Comparison of ENCODE assay signal across 8 mouse cellular contexts in the genomic region with DNA sequence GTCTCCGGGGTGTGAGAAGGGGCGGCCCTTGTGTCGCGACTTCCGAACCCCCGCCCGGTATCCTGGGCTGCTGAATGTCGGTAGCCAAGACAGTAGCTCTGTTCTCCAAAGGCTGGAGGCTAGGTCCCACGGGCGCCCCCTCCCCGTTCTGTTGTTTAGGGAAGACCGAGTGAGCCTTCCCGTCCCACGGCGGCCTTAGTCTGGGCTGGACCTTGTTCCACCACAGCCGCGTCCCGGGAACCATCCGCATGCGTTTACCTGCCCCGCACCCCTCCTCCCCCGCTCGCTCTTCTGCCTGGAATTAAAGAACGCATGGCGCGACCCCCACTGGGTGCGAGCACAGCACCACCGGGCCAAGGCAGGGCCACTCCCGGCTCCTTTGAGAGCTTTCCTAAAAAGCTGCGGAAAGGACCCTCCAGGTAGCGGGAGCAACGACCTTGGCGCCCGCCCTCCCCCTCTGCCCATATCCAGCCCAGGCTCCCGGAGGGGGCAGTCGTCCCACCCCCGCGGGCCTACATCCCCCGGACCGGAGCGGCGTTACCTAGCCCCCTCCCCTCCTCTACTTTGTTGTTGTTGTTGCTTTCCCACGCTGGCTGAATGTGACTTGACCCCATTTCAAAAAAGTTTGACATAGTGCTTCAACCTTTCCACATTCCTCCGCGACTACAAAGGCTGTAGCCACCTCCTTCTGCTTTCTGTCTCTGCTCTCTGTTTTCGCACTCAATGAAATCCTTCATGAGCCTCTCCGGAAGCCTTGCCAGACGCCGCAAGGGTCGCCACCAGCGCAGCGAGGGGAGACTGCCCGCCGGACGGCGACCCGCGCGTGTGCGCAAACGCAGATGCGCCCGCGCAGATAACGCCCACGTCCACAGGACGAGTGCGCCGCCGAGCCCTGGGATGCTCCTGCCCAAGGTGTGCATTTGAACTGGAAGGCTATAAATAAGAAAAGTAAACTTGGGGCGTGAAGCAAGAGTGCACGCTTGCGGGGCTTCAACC.
DNase-seq lines count a peak whose midpoint lies in the region; ATAC-seq lines count a peak whose summit lies in the region.

No protein-coding gene starts in this region.

- peak overlapping the region; percentile 99 for H3K4me2 ChIP-seq in lung, embryonic 16.5 days (ENCODE audit: low read depth, low read length)
- peak overlapping the region; percentile 100 for H3K4me2 ChIP-seq in heart, embryonic 12.5 days
- peak overlapping the region; percentile 97 for H3K4me2 ChIP-seq in neural tube, embryonic 11.5 days (ENCODE audit: low read depth)

- peak; percentile 49 for ATAC-seq in lung, embryonic 16.5 days (ENCODE audit: low read depth)
- ATAC-seq in heart, embryonic 12.5 days (ENCODE audit: insufficient number of reproducible peaks, low FRiP score), result peak; percentile 66
- peak; percentile 43 for ATAC-seq in neural tube, embryonic 11.5 days (ENCODE audit: insufficient read depth, low FRiP score, low TSS enrichment)

- no peak overlapping the region for H3K27ac ChIP-seq in lung, embryonic 16.5 days (ENCODE audit: low read length)
- H3K27ac ChIP-seq in heart, embryonic 12.5 days (ENCODE audit: poor library complexity, severe bottlenecking), result no peak overlapping the region
- H3K27ac ChIP-seq in neural tube, embryonic 11.5 days (ENCODE audit: low read depth, low read length), result no peak overlapping the region

- H3K36me3 ChIP-seq in lung, embryonic 16.5 days (ENCODE audit: control insufficient read depth, insufficient read depth, low read length), result no peaks in the 10 kb centered on the region
- no peaks in the 10 kb centered on the region for H3K36me3 ChIP-seq in heart, embryonic 12.5 days
- H3K36me3 ChIP-seq in neural tube, embryonic 11.5 days (ENCODE audit: control insufficient read depth, insufficient read depth, low read length), result no peaks in the 10 kb centered on the region

- peaks cover 3% of the 10 kb centered on the region; the same call in 1 of the 2 replicates for H3K4me1 ChIP-seq in lung, embryonic 16.5 days (replicated peaks; ENCODE audit: control insufficient read depth, insufficient read depth, low read length)
- H3K4me1 ChIP-seq in heart, embryonic 12.5 days (replicated peaks), result peaks cover 9% of the 10 kb centered on the region
- peaks cover 4% of the 10 kb centered on the region; the same call in 1 of the 2 replicates for H3K4me1 ChIP-seq in neural tube, embryonic 11.5 days (ENCODE audit: control insufficient read depth, insufficient read depth, low read length)

- peak overlapping the region; percentile 67 for H3K4me3 ChIP-seq in lung, embryonic 16.5 days (ENCODE audit: low read length)
- peak overlapping the region; percentile 54 for H3K4me3 ChIP-seq in heart, embryonic 12.5 days
- H3K4me3 ChIP-seq in neural tube, embryonic 11.5 days (ENCODE audit: low read depth, low read length), result peak overlapping the region; percentile 54

- H3K9ac ChIP-seq in lung, embryonic 16.5 days (ENCODE audit: low read length), result peak overlapping the region; percentile 64
- peak overlapping the region; percentile 57 for H3K9ac ChIP-seq in heart, embryonic 12.5 days
- no peak overlapping the region; the same call in 1 of the 2 replicates for H3K9ac ChIP-seq in neural tube, embryonic 11.5 days (ENCODE audit: low read length)

- no peaks in the 10 kb centered on the region for H3K9me3 ChIP-seq in lung, embryonic 16.5 days (ENCODE audit: control insufficient read depth, low read length)
- no peaks in the 10 kb centered on the region for H3K9me3 ChIP-seq in heart, embryonic 12.5 days (replicated peaks)
- H3K9me3 ChIP-seq in neural tube, embryonic 11.5 days (ENCODE audit: control insufficient read depth, low read length), result no peaks in the 10 kb centered on the region

- no peak for DNase-seq in lung, postnatal 36 days
- peak; percentile 14 to 20 for DNase-seq in cerebellum, postnatal 25 days
- DNase-seq in kidney, postnatal 25 days, result peak; percentile 7 to 42
- peak; percentile 48 for DNase-seq in neural tube, embryonic 11.5 days (ENCODE audit: low spot score)
- no peak for DNase-seq in urinary bladder, adult 2 months (ENCODE audit: low spot score)
- no peak for DNase-seq in left cerebral cortex, postnatal 25 days (ENCODE audit: low spot score in 2 of 2)

- under 1% methylated on average over 71 of the region's 73 CpGs for WGBS in lung, embryonic 16.5 days
- under 1% methylated on average over 73 of the region's 73 CpGs for WGBS in heart, embryonic 12.5 days
- WGBS in neural tube, embryonic 11.5 days, result under 1% methylated on average over 71 of the region's 73 CpGs

- peaks cover 21% of the 10 kb centered on the region for H3K27me3 ChIP-seq in lung, embryonic 16.5 days (ENCODE audit: control insufficient read depth, insufficient read depth, low read depth, low read length)
- peaks cover 20% of the 10 kb centered on the region for H3K27me3 ChIP-seq in heart, embryonic 12.5 days (replicated peaks)
- H3K27me3 ChIP-seq in neural tube, embryonic 11.5 days (ENCODE audit: control insufficient read depth, insufficient read depth, low read length), result peaks cover 31% of the 10 kb centered on the region

- intact Hi-C loops in left cerebral cortex, postnatal 25 days (cut with DNase I), result no loop called here

Comparison
In these comparisons a context has a peak if more than half of its experiments do, and no peak if none do; other contexts are left out.
1. DNase-seq: peak in cerebellum, postnatal 25 days (2 of 2), kidney, postnatal 25 days (2 of 2) and neural tube, embryonic 11.5 days (single experiment); none in lung, postnatal 36 days (single experiment), urinary bladder, adult 2 months (single experiment) and left cerebral cortex, postnatal 25 days (0 of 2).
2. Peak in every context shown above with its lines, with median percentiles within 50 percentile points of each other: ATAC-seq, H3K4me2 ChIP-seq and H3K4me3 ChIP-seq.